Mouse (Mus musculus): ENCODE results near the gene Trp53tg5. TPM values are rescaled to one million over a fixed set of nuclear protein-coding genes. Genes with fewer than 3 reads are reported as not detected.

The Trp53tg5 gene
- total and polyA plus RNA-seq, 2 experiments from 2014 or later: not detected

DNA sequence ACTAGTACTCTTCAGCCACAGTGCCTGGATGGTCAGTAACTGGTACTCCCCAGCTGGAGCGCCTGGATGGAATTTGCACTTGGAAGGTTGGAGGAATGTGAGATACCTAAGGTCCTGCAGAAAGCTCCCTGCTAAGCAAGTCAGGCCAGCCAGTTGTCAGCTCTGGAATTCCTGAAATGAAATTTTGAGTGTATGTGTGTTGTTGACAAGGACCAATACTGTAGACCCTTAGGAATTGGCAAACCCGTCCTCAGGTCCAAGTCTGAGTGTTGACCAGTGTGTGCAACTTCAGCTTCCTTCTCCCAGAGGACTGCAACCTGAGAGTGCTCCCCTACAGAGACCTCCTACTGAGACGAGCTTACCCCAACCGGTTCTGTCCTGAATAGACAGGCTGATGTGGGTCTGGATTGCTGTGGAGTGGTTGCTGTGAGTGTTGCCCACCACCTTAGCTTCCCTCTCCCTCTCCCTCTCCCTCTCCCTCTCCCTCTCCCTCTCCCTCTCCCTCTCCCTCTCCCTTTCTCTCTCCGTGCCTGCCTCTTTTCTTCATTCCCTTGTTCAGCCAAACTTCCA is 37.2 kb upstream of the Trp53tg5 start:
- Histone ChIP-seq H3K27ac (no peak overlapping the region), H3K36me3 (ENCODE audit: insufficient read depth, low read length) (peaks cover 9% of the 10 kb centered on the region; the same call in 1 of the 2 replicates), H3K9me3 (ENCODE audit: low read length) (no peaks in the 10 kb centered on the region), H3K4me1 (ENCODE audit: insufficient read depth, low read length) (no peaks in the 10 kb centered on the region), H3K4me3 (ENCODE audit: low read length) (no peak overlapping the region), H3K9ac (replicated peaks; ENCODE audit: low read length) (no peak overlapping the region), H3K4me2 (ENCODE audit: low read depth, low read length) (no peak overlapping the region), H3K27me3 (ENCODE audit: insufficient read depth, low read length) (no peaks in the 10 kb centered on the region)
- ATAC-seq (no peak), DNase-seq (ENCODE audit: low spot score) (no peak)
- WGBS: 44% methylated on average over 4 of the region's 5 CpGs
- TF ChIP-seq CTCF (IDR thresholded peaks at IDR 0.05; ENCODE audit: low read depth): no peak

DNA sequence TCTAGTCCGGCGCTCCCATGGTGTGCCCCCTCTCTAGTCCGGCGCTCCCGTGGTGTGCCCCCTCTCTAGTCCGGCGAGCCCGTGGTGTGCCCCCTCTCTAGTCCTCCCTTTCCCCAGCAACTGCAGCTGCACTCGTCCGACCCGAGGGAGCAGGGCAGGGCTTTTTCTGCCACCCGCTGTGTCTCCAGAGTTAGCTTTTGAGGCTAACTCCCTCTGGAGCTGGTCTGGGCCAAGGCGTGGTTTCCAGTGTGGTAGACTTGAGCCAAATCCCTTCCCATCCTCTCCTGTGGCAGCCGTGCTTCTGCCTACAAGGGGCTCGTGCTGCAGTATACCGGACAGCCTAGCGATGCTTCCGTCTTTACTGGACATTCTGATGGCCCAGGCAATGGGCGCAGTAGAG is 34.3 kb upstream of the Trp53tg5 start:
- DNase-seq (ENCODE audit: low spot score) (no peak), ATAC-seq (no peak)
- 88% methylated on average over 19 of the region's 19 CpGs for WGBS
- Histone ChIP-seq H3K36me3 (ENCODE audit: insufficient read depth, low read length) (peaks cover 32% of the 10 kb centered on the region), H3K4me1 (ENCODE audit: insufficient read depth, low read length) (no peaks in the 10 kb centered on the region), H3K9ac (replicated peaks; ENCODE audit: low read length) (no peak overlapping the region), H3K4me2 (ENCODE audit: low read depth, low read length) (no peak overlapping the region), H3K27me3 (ENCODE audit: insufficient read depth, low read length) (no peaks in the 10 kb centered on the region), H3K27ac (no peak overlapping the region), H3K9me3 (ENCODE audit: low read length) (0 out of 2 replicates have a peak, but pooled peaks cover 2% of the 10 kb centered on the region), H3K4me3 (ENCODE audit: low read length) (no peak overlapping the region)
- TF ChIP-seq CTCF (IDR thresholded peaks at IDR 0.05; ENCODE audit: low read depth): no peak

DNA sequence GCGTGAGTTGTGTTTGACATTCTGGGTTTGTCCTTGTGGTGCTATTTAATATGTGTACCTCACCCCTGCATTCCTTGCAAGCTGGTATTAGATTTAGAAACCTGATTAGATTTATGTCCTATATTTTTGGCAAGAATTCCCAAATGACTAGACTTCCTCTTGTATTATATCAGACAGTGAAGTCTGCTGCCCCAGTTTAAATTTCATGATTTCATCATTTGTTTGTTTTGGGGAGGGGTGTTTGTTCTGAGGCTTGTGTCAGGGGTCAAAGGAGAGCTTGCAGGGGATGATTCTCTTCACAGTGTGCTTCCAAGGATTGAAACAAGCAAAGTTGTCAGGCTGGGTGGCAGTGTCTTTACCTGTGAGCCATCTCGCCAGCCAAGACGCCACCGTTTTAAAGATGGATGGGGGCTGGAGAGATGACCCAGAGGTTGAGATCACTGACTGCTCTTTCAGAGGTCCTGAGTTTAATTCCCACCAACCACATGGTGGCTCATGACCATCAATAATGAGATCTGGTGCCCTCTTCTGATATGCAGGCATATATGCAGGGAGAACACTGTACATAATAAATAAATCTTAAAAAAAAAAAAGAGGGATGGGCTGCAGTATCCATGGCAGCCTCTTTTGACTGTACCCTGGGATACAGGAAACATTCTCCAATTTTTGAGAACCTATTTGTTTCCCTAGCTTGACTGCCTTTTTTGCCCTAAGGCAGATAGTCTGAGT is 32.3 kb upstream of the Trp53tg5 start:
- peaks cover 43% of the 10 kb centered on the region for H3K36me3 ChIP-seq (ENCODE audit: insufficient read depth, low read length)
- H3K4me2 ChIP-seq (ENCODE audit: low read depth, low read length): no peak overlapping the region
- WGBS: 92% methylated on average over 4 of the region's 4 CpGs

DNA sequence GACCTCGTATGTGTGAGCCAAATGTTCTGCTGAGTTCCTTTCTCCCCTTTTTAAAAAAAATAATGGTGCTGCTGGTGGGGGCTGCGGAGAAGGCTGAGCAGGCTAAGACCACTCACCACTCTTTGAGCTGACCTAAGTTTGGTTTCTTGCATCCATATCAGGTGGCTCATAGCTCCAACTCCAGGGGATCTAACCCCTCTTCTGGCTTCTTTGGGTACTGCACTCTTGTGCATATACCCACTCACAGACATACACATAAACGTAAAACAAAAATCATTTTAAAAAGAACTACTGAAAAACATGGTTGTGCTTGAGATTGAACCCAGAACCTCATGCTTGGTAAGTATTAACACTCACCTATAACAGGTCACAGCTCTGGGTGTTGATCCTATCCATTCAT is 31.4 kb upstream of the Trp53tg5 start:
- Histone ChIP-seq H3K27ac (no peak overlapping the region), H3K9me3 (ENCODE audit: low read length) (0 out of 2 replicates have a peak, but pooled peaks cover 2% of the 10 kb centered on the region), H3K27me3 (ENCODE audit: insufficient read depth, low read length) (no peaks in the 10 kb centered on the region), H3K36me3 (ENCODE audit: insufficient read depth, low read length) (peaks cover 43% of the 10 kb centered on the region), H3K4me2 (ENCODE audit: low read depth, low read length) (no peak overlapping the region), H3K4me1 (ENCODE audit: insufficient read depth, low read length) (no peaks in the 10 kb centered on the region), H3K9ac (replicated peaks; ENCODE audit: low read length) (no peak overlapping the region), H3K4me3 (ENCODE audit: low read length) (no peak overlapping the region)
- DNase-seq (ENCODE audit: low spot score) (no peak), ATAC-seq (no peak)
- peak; percentile 10; the same call in 1 of the 2 replicates for TF ChIP-seq CTCF (IDR thresholded peaks at IDR 0.05; ENCODE audit: low read depth)
- WGBS: 93% methylated on average over 3 of the region's 3 CpGs

More for the DNA sequence above, 32.3 kb upstream of the Trp53tg5 start:
- no peak overlapping the region for H3K27ac ChIP-seq
- DNase-seq (ENCODE audit: low spot score) (no peak), ATAC-seq (no peak)
- H3K9ac ChIP-seq (replicated peaks; ENCODE audit: low read length): no peak overlapping the region
- 0 out of 2 replicates have a peak, but pooled peaks cover 2% of the 10 kb centered on the region for H3K9me3 ChIP-seq (ENCODE audit: low read length)
- H3K27me3 ChIP-seq (ENCODE audit: insufficient read depth, low read length): no peaks in the 10 kb centered on the region
- no peak overlapping the region for H3K4me3 ChIP-seq (ENCODE audit: low read length)
- TF ChIP-seq CTCF (IDR thresholded peaks at IDR 0.05; ENCODE audit: low read depth): peak; percentile 32
- H3K4me1 ChIP-seq (ENCODE audit: insufficient read depth, low read length): no peaks in the 10 kb centered on the region

DNA sequence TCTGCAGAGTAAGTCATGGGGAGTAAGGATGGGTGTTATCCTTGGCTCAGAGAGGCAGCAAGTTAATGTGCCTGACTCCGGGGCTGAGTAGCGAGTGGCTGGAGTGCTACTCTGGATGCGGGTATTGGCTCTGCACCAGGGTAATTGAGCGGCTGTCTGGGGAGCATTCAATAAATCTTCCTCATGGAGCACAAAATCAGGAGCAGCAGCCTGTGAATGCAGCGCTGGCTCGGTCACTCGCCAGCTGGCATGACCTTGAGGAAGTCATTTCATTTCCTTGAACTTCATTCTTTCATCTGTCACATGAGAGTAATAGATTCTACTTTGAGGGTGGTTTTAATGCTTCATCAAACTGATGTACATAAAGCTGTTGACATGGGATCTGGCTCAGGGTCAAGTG is 27.0 kb upstream of the Trp53tg5 start:
- Histone ChIP-seq H3K4me3 (ENCODE audit: low read length) (no peak overlapping the region), H3K9ac (replicated peaks; ENCODE audit: low read length) (no peak overlapping the region), H3K27me3 (ENCODE audit: insufficient read depth, low read length) (no peaks in the 10 kb centered on the region), H3K4me1 (ENCODE audit: insufficient read depth, low read length) (peaks cover 10% of the 10 kb centered on the region), H3K9me3 (ENCODE audit: low read length) (0 out of 2 replicates have a peak, but pooled peaks cover 2% of the 10 kb centered on the region), H3K4me2 (ENCODE audit: low read depth, low read length) (no peak overlapping the region), H3K36me3 (ENCODE audit: insufficient read depth, low read length) (peaks cover 35% of the 10 kb centered on the region), H3K27ac (no peak overlapping the region)
- peak; percentile 53 for DNase-seq (ENCODE audit: low spot score)
- WGBS: 62% methylated on average over 7 of the region's 7 CpGs
- no peak for TF ChIP-seq CTCF (IDR thresholded peaks at IDR 0.05; ENCODE audit: low read depth)
- no peak for ATAC-seq

DNA sequence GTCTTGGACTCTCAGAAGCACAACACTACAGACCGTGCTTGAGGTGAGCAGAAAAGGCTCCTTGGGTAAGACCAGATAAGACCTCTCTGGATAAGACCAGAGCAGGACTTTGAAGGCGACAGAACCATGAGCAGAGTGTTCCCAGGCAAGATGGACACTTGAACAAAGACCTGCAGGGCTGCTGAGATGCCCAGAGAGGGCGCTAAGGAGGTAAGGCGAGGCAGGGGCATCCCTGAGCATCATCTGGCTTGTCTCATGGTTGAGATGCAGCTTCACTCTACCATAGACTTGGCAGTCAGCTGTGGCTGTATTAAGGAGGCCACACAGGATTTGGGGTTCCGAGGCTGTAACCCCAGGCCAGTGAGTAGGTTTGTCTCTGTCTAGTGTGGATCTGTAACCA is 25.8 kb upstream of the Trp53tg5 start:
- Histone ChIP-seq H3K27ac (no peak overlapping the region), H3K4me3 (ENCODE audit: low read length) (no peak overlapping the region), H3K9me3 (ENCODE audit: low read length) (0 out of 2 replicates have a peak, but pooled peaks cover 2% of the 10 kb centered on the region), H3K27me3 (ENCODE audit: insufficient read depth, low read length) (no peaks in the 10 kb centered on the region), H3K4me1 (ENCODE audit: insufficient read depth, low read length) (peaks cover 10% of the 10 kb centered on the region), H3K36me3 (ENCODE audit: insufficient read depth, low read length) (peaks cover 26% of the 10 kb centered on the region), H3K4me2 (ENCODE audit: low read depth, low read length) (no peak overlapping the region), H3K9ac (replicated peaks; ENCODE audit: low read length) (no peak overlapping the region)
- ATAC-seq (no peak), DNase-seq (ENCODE audit: low spot score) (no peak)
- peak; percentile 28; the same call in 1 of the 2 replicates for TF ChIP-seq CTCF (IDR thresholded peaks at IDR 0.05; ENCODE audit: low read depth)
- 74% methylated on average over 5 of the region's 5 CpGs for WGBS

All from hindbrain, postnatal 0 days (tissue).